Mouse (Mus musculus): Measurements from ENCODE around the gene Il12rb1. TPM values are rescaled to one million over a fixed set of nuclear protein-coding genes. Genes with fewer than 3 reads are reported as not detected.

The Il12rb1 gene
- total RNA-seq (2014; rRNA removed) (not detected in 2 replicates), polyA plus RNA-seq (2015; fragmentation: Nextera tagmentation; extraction: Ambion mirVana) (not detected in 2 replicates)

DNA sequence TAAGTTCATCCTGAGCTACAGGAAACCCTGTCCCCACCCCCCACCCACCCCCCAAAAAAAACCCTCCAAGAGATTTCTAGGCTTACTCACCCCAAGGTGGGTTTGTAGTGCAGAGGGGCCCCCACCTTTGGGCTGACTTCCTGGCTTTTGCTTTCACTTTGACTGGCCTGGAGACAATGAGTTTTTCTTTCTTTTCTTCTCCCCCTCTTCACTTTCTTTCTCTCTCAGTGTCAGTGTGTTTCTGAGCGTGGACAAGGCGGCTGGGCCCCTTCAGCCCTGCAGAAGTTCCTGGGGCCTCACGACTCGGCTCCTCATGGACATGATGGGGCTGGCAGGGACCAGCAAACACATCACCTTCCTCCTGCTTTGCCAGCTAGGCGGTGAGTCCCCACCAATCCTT lies at the start of gene Il12rb1:
TSS of gene Il12rb1 (plus strand) at position 211 of the 400 bp plus-strand sequence.
- DNase-seq (ENCODE audit: low spot score), result no peak
- peaks cover 12% of the 10 kb centered on the region for H3K4me1 ChIP-seq (ENCODE audit: insufficient read depth, low read length)
- H3K4me2 ChIP-seq (ENCODE audit: low read depth, low read length), result no peak within 1 kb of the TSS
- no peak within 1 kb of the TSS for H3K27ac ChIP-seq
- no peak within 1 kb of the TSS for H3K9ac ChIP-seq (replicated peaks; ENCODE audit: low read length)
- H3K4me3 ChIP-seq (ENCODE audit: low read length), result no peak within 1 kb of the TSS
- no peak for ATAC-seq
- no peak for TF ChIP-seq CTCF (IDR thresholded peaks at IDR 0.05; ENCODE audit: low read depth)
- H3K27me3 ChIP-seq (ENCODE audit: insufficient read depth, low read length), result peaks cover 14% of the 10 kb centered on the region
- no peaks in the 10 kb centered on the region for H3K9me3 ChIP-seq (ENCODE audit: low read length)
- 59% methylated on average over 5 of the region's 5 CpGs for WGBS
- no peaks in the 10 kb centered on the region for H3K36me3 ChIP-seq (ENCODE audit: insufficient read depth, low read length)

GRCm38 (mm10) chr8:70758616-70759561 lies 49.4 kb upstream of the Il12rb1 start:
- DNase-seq (ENCODE audit: low spot score) (peak; percentile 67), ATAC-seq (no peak)
- Histone ChIP-seq H3K4me3 (ENCODE audit: low read length) (no peak overlapping the region), H3K9ac (replicated peaks; ENCODE audit: low read length) (no peak overlapping the region), H3K27me3 (ENCODE audit: insufficient read depth, low read length) (no peaks in the 10 kb centered on the region), H3K9me3 (ENCODE audit: low read length) (no peaks in the 10 kb centered on the region), H3K4me2 (ENCODE audit: low read depth, low read length) (peak overlapping the region; percentile 90; the same call in 1 of the 2 replicates), H3K36me3 (ENCODE audit: insufficient read depth, low read length) (peaks cover 20% of the 10 kb centered on the region), H3K27ac (peak overlapping the region; percentile 62; the same call in 1 of the 2 replicates), H3K4me1 (ENCODE audit: insufficient read depth, low read length) (peaks cover 18% of the 10 kb centered on the region)
- WGBS, result 56% methylated on average over 19 of the region's 19 CpGs
- TF ChIP-seq CTCF (IDR thresholded peaks at IDR 0.05; ENCODE audit: low read depth), result no peak

DNA sequence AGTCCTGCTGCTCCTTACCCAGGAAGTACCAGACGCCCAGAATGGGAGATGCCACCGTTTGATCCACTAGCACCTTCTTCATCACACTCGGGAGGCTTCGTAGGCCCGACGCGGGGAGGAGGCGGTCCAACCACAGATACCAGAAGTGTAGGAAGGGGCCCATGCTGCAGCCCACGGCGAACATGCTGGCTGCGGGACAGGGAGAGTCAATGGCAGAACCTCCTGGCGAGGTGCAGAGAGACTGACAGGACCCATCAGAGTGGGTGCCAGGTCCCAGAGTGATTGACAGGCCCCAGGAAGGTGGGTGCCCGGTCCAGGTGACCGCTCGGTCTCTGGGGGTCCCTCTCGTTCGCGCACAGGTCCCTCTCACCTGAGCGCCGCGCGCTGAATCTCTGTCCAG lies 47.9 kb upstream of the Il12rb1 start:
- Histone ChIP-seq H3K4me1 (ENCODE audit: insufficient read depth, low read length) (peaks cover 18% of the 10 kb centered on the region), H3K36me3 (ENCODE audit: insufficient read depth, low read length) (peaks cover 20% of the 10 kb centered on the region), H3K4me3 (ENCODE audit: low read length) (peak overlapping the region; percentile 60), H3K9me3 (ENCODE audit: low read length) (no peaks in the 10 kb centered on the region), H3K27ac (peak overlapping the region; percentile 62; the same call in 1 of the 2 replicates), H3K4me2 (ENCODE audit: low read depth, low read length) (peak overlapping the region; percentile 90), H3K9ac (replicated peaks; ENCODE audit: low read length) (peak overlapping the region; percentile 64), H3K27me3 (ENCODE audit: insufficient read depth, low read length) (no peaks in the 10 kb centered on the region)
- DNase-seq (ENCODE audit: low spot score), result peak; percentile 25
- ATAC-seq, result no peak
- no peak for TF ChIP-seq CTCF (IDR thresholded peaks at IDR 0.05; ENCODE audit: low read depth)
- under 1% methylated on average over 22 of the region's 22 CpGs for WGBS

GRCm38 (mm10) chr8:70760775-70761406 lies 47.4 kb upstream of the Il12rb1 start, which contains the start of gene Mpv17l2:
Gene Mpv17l2 (minus strand): TSS chr8:70760946.
- Histone ChIP-seq H3K9ac (replicated peaks; ENCODE audit: low read length) (peak within 1 kb of the TSS; percentile 64), H3K36me3 (ENCODE audit: insufficient read depth, low read length) (peaks cover 20% of the 10 kb centered on the region), H3K9me3 (ENCODE audit: low read length) (no peaks in the 10 kb centered on the region), H3K4me1 (ENCODE audit: insufficient read depth, low read length) (peaks cover 14% of the 10 kb centered on the region), H3K27ac (peak within 1 kb of the TSS; percentile 62; the same call in 1 of the 2 replicates), H3K4me3 (ENCODE audit: low read length) (peak within 1 kb of the TSS; percentile 60), H3K4me2 (ENCODE audit: low read depth, low read length) (peak within 1 kb of the TSS; percentile 90), H3K27me3 (ENCODE audit: insufficient read depth, low read length) (no peaks in the 10 kb centered on the region)
- WGBS, result under 1% methylated on average over 55 of the region's 55 CpGs
- ATAC-seq, result peak; percentile 95
- no peak for TF ChIP-seq CTCF (IDR thresholded peaks at IDR 0.05; ENCODE audit: low read depth)
- DNase-seq (ENCODE audit: low spot score), result peak; percentile 99

- Histone ChIP-seq H3K4me3 (ENCODE audit: low read length) (no peak overlapping the region), H3K36me3 (ENCODE audit: insufficient read depth, low read length) (peaks cover 8% of the 10 kb centered on the region), H3K9ac (replicated peaks; ENCODE audit: low read length) (no peak overlapping the region), H3K9me3 (ENCODE audit: low read length) (no peaks in the 10 kb centered on the region), H3K4me2 (ENCODE audit: low read depth, low read length) (no peak overlapping the region), H3K4me1 (ENCODE audit: insufficient read depth, low read length) (peaks cover 18% of the 10 kb centered on the region), H3K27me3 (ENCODE audit: insufficient read depth, low read length) (no peaks in the 10 kb centered on the region), H3K27ac (no peak overlapping the region)
- 88% methylated on average over 1 of the region's 1 CpGs for WGBS
- ATAC-seq (no peak), DNase-seq (ENCODE audit: low spot score) (no peak)
- no peak for TF ChIP-seq CTCF (IDR thresholded peaks at IDR 0.05; ENCODE audit: low read depth)
These were observed 46.1 kb upstream of the Il12rb1 start for GRCm38 (mm10) chr8:70762118-70762517.

GRCm38 (mm10) chr8:70763354-70763753 lies 44.9 kb upstream of the Il12rb1 start:
- no peak overlapping the region for H3K27ac ChIP-seq
- no peaks in the 10 kb centered on the region for H3K9me3 ChIP-seq (ENCODE audit: low read length)
- DNase-seq (ENCODE audit: low spot score), result peak; percentile 48
- peak; percentile 83 for TF ChIP-seq CTCF (IDR thresholded peaks at IDR 0.05; ENCODE audit: low read depth)
- H3K4me2 ChIP-seq (ENCODE audit: low read depth, low read length), result no peak overlapping the region
- ATAC-seq, result no peak
- peaks cover 4% of the 10 kb centered on the region; the same call in 1 of the 2 replicates for H3K36me3 ChIP-seq (ENCODE audit: insufficient read depth, low read length)
- H3K4me3 ChIP-seq (ENCODE audit: low read length), result no peak overlapping the region
- no peak overlapping the region for H3K9ac ChIP-seq (replicated peaks; ENCODE audit: low read length)
- H3K27me3 ChIP-seq (ENCODE audit: insufficient read depth, low read length), result no peaks in the 10 kb centered on the region
- H3K4me1 ChIP-seq (ENCODE audit: insufficient read depth, low read length), result peaks cover 18% of the 10 kb centered on the region
- WGBS, result 2% methylated on average over 3 of the region's 3 CpGs
